Mouse (Mus musculus) c-Kit-positive CD71-negative TER-119-negative erythroid progenitor cells, embryonic 14.5 days (primary cell): ENCODE results near the gene Capza1.
"Not testable (repeated sequence)": the region's sequence is repeated elsewhere in the genome, so short reads cannot be mapped to it uniquely, and the experiment has no call there.

Experiments
- DNase-seq: peaks from one replicate; pipeline ENCODE4 v3.0.0-alpha.2; 2013; ENCODE audit warnings: low read depth

Capza1 gene

GRCm38 (mm10) chr3:104817481-104817990 is 46.8 kb downstream of the Capza1 start:
- no peak for DNase-seq

DNA sequence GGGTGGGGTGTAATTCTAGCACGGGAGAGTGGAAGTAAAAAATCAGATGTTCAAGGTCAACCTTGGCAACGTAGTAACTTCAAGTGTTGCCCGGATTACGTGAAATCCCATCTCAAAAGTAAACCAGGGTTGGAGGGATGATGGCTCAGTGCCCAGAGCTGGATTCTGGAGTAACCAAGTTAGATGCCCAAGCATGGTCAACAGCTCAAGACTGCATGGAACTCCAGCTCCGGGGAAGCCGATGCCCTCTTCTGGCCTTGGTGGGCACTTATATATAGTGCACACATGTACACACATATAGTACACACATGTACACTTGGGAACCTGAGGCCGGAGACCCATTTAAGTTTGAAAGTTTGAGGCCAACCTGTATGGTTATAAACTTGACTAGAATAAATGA is 48.2 kb downstream of the Capza1 start:
- DNase-seq: no peak

- DNase-seq: no peak
These were observed 49.0 kb downstream of the Capza1 start for GRCm38 (mm10) chr3:104815346-104815745.

DNA sequence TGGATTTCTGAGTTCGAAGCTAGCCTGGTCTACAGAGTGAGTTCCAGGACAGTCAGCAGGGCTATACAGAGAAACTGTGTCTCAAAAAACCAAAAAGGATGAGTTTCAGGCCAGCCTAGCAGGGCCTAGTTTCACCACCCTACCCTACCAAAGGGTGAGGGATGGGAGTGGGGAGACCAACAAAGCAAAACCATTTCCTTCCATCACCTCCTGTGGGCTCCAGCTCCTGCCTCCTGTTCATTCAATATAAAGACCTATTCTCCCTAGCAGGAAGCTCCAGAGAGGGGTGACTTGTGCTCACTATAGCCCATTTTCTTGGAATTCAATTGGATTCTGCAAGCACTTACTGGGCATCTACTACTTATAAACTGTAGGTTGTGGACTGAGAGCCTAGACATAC is 49.6 kb downstream of the Capza1 start:
- no peak for DNase-seq

- not testable (repeated sequence) for DNase-seq
These were observed 51.1 kb downstream of the Capza1 start for GRCm38 (mm10) chr3:104813227-104813626.

GRCm38 (mm10) chr3:104812254-104812653 is 52.1 kb downstream of the Capza1 start:
- no peak for DNase-seq

GRCm38 (mm10) chr3:104811752-104812151 is 52.6 kb downstream of the Capza1 start:
- no peak for DNase-seq

- no peak for DNase-seq
These were observed 58.8 kb downstream of the Capza1 start for GRCm38 (mm10) chr3:104805539-104805938.

DNA sequence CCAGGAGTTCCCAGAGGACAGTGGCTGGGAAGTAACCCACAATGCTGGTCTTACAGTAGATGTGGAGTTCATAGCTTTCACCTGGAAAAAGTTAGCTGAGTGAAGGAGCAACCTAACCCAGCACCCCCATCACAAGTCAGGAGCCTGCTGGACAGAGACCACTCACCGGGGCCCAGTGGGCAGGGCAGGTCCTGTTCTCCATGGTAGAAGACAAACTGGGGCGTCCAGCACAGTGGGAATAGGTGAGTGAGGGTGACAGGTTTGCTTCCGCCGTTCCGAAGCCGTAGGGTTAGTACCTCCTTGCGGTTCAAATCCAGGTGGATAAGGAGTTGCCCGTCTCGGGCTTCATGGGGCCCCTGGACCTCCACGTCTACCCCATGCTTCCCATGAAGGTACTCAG is 60.0 kb downstream of the Capza1 start:
- DNase-seq: no peak

DNA sequence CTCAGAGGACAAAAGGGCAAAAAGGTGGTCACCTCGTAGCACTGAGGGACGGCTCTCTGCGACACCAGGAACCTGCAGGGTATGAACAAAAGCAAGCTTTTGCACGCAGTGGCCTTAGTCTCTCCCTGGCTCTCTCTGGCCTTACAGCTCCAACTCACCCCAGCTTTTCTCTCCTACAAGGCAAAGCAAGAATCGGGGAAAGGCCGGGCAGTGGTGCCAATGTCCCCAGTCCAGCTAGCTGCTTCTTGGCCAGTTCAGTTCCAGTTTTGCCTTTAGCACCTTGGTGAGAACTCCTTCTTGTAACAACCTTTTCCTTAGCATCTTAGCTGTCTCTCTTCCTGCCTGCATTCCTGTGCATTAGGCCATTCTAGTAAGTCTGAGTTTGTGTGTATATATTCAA is 62.8 kb downstream of the Capza1 start:
- no peak for DNase-seq

- no peak for DNase-seq
These were observed 63.6 kb downstream of the Capza1 start for GRCm38 (mm10) chr3:104800681-104801080.

GRCm38 (mm10) chr3:104796430-104797082 is 67.7 kb downstream of the Capza1 start:
- no peak for DNase-seq

DNA sequence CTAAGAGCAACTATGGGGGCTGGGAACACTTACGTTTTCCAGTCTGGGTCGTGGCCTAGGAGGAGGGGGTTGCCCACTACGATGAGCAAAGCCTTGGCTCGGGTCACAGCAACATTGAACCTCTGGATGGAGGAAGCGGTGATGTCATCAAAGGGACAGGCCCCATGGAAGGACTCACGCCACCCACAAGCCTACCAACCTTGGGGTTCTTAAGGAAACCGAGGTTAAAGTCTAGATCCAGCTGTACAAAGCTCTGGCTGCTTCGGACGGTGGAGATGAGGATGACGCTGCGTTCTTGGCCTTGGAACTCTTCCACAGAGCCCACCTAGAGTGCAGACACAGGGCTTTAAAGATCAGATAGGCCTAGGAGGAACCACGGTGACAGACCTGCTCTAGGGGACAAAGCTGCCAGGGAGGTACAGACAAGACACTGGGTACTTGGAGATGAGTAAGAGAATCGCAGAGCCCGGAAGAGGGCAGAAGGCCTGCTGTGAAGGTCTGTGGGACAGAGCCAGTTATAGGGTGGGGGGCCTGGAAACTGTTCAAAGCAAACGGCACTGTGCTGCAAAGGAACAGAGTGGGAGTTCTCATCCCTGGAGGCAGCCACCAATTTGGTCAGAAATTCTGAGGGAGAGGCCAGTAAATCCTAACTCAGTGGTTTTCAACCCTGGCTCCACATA is 68.5 kb downstream of the Capza1 start:
- DNase-seq: no peak

GRCm38 (mm10) chr3:104794953-104795470 is 69.3 kb downstream of the Capza1 start:
- no peak for DNase-seq

DNA sequence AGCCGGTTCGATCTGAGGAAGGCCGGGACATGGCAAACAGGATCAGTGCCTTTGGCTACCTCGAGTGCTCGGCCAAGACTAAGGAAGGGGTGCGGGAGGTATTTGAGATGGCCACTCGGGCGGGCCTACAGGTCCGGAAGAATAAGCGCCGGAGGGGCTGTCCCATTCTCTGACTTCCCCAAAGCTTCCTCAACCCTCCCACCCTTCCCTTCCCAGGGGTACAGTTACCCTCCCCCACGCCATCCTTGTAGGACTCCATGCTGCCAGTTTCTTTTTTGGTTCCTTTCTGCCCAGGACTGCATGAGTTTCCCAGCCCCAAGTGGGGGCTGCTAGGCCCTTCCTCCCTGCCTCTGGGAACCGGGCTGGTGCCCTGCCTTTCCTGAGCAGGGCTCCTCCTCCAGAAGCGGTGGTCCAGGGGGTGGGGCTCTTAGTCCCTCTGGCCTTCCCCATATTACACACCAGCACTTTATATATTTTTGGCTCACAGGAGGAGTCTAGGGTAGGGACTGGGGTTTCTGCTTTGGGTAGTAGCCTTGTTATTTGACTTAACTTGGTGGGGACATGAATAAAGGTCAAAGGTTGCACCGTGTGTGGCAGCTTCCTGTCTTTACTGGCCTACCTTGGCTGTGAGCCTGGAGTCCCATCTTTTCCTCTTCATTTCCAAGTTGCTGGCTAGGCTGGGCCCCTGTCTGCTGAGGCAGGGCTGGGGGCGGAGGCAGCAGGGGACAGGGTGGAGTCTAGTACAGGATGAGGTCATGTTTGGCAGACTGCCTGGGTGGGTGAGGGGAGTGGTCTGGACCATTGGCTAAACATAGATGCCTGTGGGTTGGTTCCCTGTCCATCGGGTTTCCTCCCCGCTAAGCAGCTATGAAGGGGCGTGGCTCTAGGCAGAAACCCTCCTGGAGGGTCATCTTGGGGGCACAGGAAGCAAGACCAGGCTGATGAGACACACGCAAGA is 70.2 kb downstream of the Capza1 start:
- DNase-seq: peak; percentile 73

DNA sequence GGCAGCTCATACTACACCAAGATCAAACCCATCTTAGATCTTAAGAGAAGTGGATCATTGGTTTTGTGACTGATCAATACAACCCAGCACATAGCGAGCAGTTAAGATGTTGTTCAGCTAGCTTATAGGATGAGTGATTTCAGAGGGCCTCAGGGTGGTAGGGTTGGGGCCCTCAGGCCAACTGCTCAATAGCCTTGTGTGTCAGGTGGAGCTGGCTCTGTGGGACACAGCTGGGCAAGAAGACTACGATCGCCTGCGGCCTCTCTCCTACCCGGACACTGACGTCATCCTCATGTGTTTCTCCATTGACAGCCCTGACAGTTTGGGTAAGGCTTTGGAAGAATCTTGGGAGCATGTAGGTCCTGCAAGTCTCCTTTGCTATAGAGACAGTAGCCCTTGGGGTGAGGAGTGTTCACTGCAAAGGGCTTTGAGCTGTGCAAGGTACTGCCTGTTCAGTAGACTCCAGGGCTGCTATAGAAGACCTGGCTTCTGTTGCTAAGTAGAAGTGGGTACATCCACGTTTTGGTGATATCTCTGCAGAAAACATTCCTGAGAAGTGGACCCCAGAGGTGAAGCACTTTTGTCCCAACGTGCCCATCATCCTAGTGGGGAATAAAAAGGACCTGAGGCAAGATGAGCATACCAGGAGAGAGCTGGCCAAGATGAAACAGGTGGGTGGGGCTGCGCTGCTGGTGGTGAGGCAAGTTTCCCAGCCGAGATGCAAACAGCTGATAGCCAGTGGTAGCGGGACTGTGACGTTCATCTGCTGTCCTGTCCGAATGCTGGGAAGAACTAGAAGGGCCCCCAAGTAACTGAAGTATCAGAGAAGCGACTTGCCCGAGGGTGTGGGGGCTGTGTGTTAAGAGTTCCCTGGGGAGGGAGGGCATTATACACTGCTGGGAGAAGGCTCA is 71.7 kb downstream of the Capza1 start:
- DNase-seq: no peak

DNA sequence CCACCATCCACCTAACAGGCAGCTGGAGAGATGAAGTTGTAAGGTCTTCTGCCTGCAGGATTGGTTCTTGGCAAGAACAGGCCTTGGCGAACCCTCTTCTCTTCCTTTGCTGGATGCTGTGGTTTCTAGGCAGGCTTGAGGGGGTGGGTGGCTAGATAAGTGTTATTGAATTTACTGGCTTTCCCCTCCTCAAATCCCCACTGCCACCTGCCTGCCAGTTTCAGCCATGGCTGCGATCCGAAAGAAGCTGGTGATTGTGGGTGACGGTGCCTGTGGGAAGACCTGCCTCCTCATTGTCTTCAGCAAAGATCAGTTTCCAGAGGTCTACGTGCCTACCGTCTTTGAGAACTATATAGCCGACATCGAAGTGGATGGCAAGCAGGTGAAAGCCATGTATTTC is 72.6 kb downstream of the Capza1 start:
- no peak for DNase-seq

- DNase-seq: no peak
These were observed 73.3 kb downstream of the Capza1 start for GRCm38 (mm10) chr3:104791017-104791416.

GRCm38 (mm10) chr3:104790401-104790937 is 73.8 kb downstream of the Capza1 start:
- no peak for DNase-seq

- no peak for DNase-seq
These were observed 74.5 kb downstream of the Capza1 start for GRCm38 (mm10) chr3:104789822-104790221.

GRCm38 (mm10) chr3:104789312-104789605 is 75.0 kb downstream of the Capza1 start:
- DNase-seq: no peak
